Mouse (Mus musculus) E14TG2a.4 (cell line): Measurements from ENCODE around the gene Gm21987.

Experiments used
- CTCF ChIP-seq: conservative IDR thresholded peaks from 2 replicates; pipeline ENCODE4 v1.5.1; 2014; ENCODE audit warnings: low read length
- NANOG ChIP-seq: IDR thresholded peaks from 2 replicates; pipeline ENCODE4 v1.6.1; 2014; ENCODE audit warnings: borderline replicate concordance, low read length, mixed read lengths

GRCm38 (mm10) chr16:38377546-38377945, 30.7 kb downstream of the Gm21987 start:
- no peak for TF ChIP-seq CTCF
- no peak for TF ChIP-seq NANOG
